Mouse (Mus musculus) gonadal fat pad, adult 2 months (tissue): ENCODE data around the gene Tmem183a. TPM values are rescaled to one million over a fixed set of nuclear protein-coding genes. Genes with fewer than 3 reads are reported as not detected.

Source experiments
- DNase-seq: peaks from one replicate; pipeline ENCODE4 v3.0.0-alpha.2; 2012; ENCODE audit warnings: low read depth
- polyA plus RNA-seq: library from polyadenylated mRNA; depleted of rRNA; stranded (reverse); fragments of >200 nt; gene quantifications from 2 replicates; pipeline ENCODE4 v1.2.3, GENCODE M21; 2012; rRNA removed

Tmem183a gene
- polyA plus RNA-seq, 1 experiment = 73.9 TPM

DNA sequence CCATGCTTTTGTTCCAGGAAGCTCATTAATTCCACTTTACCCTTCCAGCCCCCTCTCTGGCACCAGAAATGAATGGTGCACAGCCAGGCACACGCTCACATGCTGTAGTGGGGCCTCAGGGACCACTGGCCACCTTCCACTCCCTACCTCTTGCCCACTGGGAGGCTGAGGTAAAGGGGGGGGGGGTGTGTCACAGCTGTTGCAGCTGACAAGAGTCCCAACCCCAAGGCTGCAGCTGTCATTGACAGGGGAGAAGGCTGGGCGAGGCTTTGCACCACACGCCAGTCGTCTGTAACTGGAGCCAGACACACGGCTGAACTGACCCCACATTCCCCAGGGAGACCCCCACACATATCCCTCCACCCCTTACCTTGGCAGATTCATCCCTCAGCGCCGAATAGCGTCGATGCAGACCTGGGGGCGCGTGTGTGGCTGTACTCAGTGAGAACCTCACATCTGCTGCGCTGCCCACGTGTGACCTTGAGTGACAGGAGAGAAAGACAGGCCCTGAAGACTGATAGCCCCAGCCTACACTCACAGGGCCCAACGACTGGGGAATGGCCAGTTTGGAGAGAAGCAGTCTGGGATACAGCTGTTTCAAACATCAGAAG, 41.0 kb downstream of the Tmem183a start:
- no peak for DNase-seq

DNA sequence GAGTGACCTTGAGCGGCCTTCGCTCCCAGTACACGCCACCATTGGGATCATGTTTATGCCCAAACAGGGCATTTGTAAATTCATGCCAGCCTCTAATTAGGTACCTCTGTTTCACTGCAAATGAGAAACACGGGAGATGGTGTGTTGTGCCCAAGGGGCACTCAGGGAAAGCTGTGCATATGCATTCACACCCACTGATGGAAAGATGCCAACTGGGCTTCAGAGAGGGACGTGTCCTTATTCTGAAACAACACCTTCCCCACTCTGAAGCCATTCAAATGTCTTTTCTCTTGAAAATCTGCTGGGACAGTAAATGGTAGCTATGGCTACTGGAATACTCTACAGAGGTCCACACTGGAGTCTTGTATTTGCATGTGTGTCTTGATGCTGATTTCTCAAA, 43.5 kb downstream of the Tmem183a start:
- DNase-seq = no peak

- DNase-seq = no peak
Observed at GRCm38 (mm10) chr1:134316361-134316760, 45.4 kb downstream of the Tmem183a start.

DNA sequence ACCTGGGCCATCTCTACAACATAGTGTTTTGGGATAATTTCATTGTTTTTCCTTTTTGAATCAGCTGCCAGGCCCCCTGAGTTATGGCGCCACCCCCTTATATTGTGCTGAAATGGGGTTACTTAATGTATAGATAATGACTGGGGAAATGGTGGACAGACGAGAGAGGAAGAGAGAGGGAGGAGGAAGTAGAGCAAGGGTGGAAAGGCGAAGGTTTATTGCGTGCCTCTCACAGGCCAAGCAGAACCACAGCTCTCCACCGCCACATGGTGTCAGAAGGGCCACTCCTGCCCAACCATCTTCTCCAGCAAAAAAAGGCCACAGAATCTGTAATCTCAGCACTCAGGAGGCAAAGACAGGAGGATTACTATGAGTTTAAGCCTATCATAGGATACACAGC, 46.6 kb downstream of the Tmem183a start:
- no peak for DNase-seq

DNA sequence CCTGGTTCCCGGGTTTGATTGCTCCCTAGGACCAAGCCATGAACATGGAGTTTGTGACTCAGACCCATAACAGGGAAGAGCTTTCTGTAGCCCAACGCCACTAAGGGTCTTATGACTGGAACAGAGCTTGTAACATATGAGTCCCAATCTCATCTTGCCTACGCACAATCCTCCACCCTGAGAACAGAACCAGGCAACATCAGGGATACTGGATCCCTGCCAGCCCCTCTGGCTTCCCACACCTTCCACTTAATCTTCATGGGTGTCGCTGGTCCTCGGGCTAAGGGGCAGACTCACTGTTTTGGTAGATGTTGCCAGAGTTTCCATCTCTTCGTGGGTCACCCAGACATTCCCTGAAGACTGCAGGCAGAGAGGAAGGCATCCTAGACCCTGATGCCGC, 50.0 kb downstream of the Tmem183a start:
- no peak for DNase-seq

- no peak for DNase-seq
Observed at GRCm38 (mm10) chr1:134310729-134311128, 51.0 kb downstream of the Tmem183a start.

DNA sequence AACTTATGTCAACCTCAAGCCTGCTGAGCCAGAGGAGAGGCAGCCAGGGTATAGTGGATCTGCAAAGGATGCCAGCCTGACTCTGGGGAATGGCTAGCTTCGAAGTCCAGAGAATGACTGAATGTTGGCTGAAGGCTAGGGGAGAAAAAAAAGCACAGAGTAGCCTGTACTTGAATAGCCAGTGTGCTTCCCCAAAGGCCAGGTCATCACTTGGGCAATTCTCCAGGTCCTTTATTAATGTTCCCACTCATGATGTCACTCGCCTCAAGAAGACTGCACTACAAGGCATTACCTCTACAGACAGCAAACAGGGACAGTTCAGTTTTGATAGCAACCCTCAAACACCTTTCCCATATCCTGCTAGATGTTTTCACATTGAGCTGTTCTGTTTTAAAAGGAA, 51.5 kb downstream of the Tmem183a start:
- DNase-seq = no peak

- no peak for DNase-seq
Observed at GRCm38 (mm10) chr1:134307409-134307808, 54.4 kb downstream of the Tmem183a start.

DNA sequence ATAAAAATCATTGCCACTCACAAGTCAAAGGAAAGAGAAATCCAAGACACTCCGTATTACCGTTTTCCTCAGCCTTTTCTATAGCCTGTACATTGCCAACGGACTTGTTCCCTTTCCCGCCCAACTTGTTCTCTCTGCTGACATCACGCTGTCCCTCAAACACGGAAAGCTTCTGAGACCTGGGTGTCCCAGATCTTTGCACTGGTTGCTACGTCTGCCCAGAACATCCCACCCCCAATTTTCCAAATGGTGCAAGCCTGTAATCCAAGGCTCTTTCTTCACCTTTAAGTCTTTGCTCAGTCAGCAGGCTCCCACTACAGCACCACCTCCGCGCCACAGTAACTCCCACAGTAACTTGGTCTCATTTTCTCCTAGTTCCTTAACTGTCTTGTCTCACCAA, 56.8 kb downstream of the Tmem183a start:
- no peak for DNase-seq

DNA sequence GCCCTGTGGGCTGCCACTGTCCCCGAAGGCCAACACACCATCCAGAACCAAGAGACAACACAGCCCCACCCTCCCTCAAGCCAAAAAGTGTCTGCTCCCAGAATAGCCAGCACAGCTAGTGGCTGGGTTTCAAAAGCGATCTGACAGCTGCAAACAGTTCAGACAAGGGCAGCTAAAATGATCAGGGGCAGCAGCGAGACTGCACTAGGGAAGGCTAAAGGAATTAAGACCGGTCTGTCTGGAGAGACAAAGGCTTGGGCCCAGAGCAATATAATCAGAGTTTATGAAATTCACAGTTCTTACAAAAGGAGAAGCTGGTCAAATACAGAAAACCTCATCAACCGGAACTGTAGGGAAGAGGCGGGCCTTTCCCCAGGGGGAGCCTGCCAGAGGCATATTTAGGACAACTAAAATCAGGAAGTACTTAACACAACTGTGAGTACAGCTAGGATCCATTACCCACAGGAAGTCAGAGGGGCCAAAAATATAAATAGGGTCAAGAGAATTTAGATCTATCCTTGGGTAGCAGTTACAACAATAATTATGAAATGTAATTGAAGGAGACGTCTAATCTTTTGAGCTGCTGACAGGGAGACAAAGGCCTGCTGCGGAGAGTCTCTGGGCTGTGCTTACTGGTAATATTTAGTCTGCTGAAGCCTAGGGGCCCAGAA, 59.1 kb downstream of the Tmem183a start:
- DNase-seq = no peak

DNA sequence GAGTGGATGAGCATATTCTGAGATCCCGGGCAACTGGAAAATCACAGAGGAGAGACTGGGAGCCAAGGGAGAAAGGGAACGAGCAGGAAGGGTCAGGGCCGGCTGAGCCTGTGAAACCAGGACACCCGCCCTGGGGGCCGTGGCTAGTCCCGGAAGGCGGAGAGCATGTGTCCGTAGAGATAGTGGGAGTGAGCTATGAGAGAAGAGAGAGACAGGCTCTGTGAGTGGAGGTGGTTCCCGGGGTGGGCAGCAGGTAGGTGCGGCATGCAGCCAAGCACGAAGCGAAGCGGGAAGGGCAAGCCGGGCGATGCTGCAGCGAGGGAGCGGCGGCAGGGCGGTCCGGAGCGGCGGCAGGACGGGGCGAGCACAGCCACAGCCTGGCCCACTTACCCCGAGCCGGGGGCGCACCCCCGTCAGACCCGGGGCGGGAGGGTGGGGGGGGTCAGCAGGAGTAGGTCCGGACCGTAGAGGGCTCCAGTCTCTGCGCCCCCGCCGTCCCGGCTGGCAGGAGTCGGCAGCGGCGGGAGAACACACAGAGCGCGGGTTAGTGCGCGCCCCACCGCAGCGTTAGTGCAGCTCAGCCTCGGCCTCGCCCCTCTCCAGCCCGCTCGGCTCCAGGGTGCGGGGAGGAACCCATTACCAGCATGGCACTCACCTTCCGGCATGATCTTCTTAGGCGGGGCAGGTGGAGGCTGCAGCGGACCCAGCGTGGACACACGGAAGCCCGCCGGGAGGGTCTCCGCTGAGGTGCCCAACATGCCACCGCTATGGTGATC, 63.0 kb downstream of the Tmem183a start:
- DNase-seq = no peak

GRCm38 (mm10) chr1:134297265-134297664, 64.5 kb downstream of the Tmem183a start:
- DNase-seq = no peak

Other genes with a start within 250 kb of the Tmem183a start
- 1.3 and 1.9 TPM in 2 replicates for gene Chil1, start 179.8 kb downstream of the Tmem183a start, polyA plus RNA-seq
- gene Mybph, start 168.5 kb downstream of the Tmem183a start, polyA plus RNA-seq = 0.13 and 0.36 TPM in 2 replicates
- 37.4 and 52.9 TPM in 2 replicates for gene Adora1, start 126.5 kb downstream of the Tmem183a start, polyA plus RNA-seq
- not detected in 2 replicates for gene Myog, start 72.0 kb downstream of the Tmem183a start, polyA plus RNA-seq
- 5.0 and 5.4 TPM in 2 replicates for gene Ppfia4, start 29.1 kb downstream of the Tmem183a start, polyA plus RNA-seq
- gene 4933406M09Rik, start 24.0 kb upstream of the Tmem183a start, polyA plus RNA-seq = not detected in 2 replicates
- 43.0 and 52.5 TPM in 2 replicates for gene Cyb5r1, start 43.6 kb upstream of the Tmem183a start, polyA plus RNA-seq
- 144 and 149 TPM in 2 replicates for gene Adipor1, start 53.4 kb upstream of the Tmem183a start, polyA plus RNA-seq
- gene Klhl12, start 93.6 kb upstream of the Tmem183a start, polyA plus RNA-seq = 9.9 and 13.6 TPM in 2 replicates
- gene Rabif, start 132.7 kb upstream of the Tmem183a start, polyA plus RNA-seq = 16.8 and 17.7 TPM in 2 replicates
- gene Mgat4e, start 187.7 kb upstream of the Tmem183a start, polyA plus RNA-seq = 0.09 and 0.32 TPM in 2 replicates
- 15.5 and 16.6 TPM in 2 replicates for gene Kdm5b, start 198.2 kb upstream of the Tmem183a start, polyA plus RNA-seq